Mouse (Mus musculus) megakaryocyte, embryonic 14.5 days (primary cell): ENCODE measurements at regions not wholly inside any gene's neighbourhood (a gene's known extent, or its start where the extent isn't known, plus 50 kb on each side); places are given as distances from the start of the nearest gene placed in this dataset.

Source experiments
- FLI1 ChIP-seq: IDR thresholded peaks from 2 replicates; pipeline ENCODE4 v1.6.1; 2012; ENCODE audit warnings: low read length, inconsistent platforms, mixed read lengths
- GATA1 ChIP-seq: IDR thresholded peaks from 3 replicates; pipeline ENCODE4 v1.6.1; 2012; ENCODE audit warnings: mixed read lengths, low read length, inconsistent platforms, borderline replicate concordance

DNA sequence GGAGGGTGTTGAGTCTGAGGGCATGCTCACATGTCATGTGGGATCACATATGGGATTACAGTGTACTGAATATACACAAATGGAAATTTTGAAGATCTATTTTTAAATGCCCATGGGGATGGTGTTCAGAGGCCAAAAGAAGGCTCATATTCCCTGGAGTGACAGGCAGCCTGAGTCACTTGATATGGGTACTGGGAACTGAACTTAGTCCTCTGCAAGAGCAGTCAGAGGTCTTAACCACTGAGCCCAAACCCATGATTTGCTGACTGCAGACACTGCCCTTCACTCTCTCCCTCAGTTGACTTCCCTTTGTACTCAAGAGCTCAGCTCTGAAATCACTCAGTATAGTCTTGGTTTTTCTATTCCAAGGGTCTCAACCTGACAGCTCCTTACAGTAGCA, 432.3 kb downstream of the Cdh26 start:
- no peak for TF ChIP-seq GATA1
- TF ChIP-seq FLI1, result no peak
